Mouse (Mus musculus): Measurements from ENCODE around the gene Tmem184b. TPM values are rescaled to one million over a fixed set of nuclear protein-coding genes. Genes with fewer than 3 reads are reported as not detected.

The Tmem184b gene
- polyA plus RNA-seq, 1 experiment, result 110 TPM

GRCm38 (mm10) chr15:79348651-79349050 is 54.7 kb downstream of the Tmem184b start:
- TF ChIP-seq MYOD1 (IDR thresholded peaks at IDR 0.05; ENCODE audit: control insufficient read depth in 1 of 3, insufficient read length in 2 of 3, low read depth in 2 of 3) (no peak), E2F4 (IDR thresholded peaks at IDR 0.05; ENCODE audit: insufficient read depth) (no peak), REST (IDR thresholded peaks at IDR 0.05; ENCODE audit: insufficient read depth, insufficient read length) (no peak)
- H3K36me3 ChIP-seq (ENCODE audit: control insufficient read depth, insufficient read depth), result no peaks in the 10 kb centered on the region
- H3ac ChIP-seq (ENCODE audit: control insufficient read depth, insufficient read length), result no peak overlapping the region
- H3K27me3 ChIP-seq (ENCODE audit: control insufficient read depth, insufficient read depth, insufficient read length), result no peaks in the 10 kb centered on the region
- peak overlapping the region; percentile 63 for H3K4me3 ChIP-seq
- H3K79me2 ChIP-seq (ENCODE audit: control insufficient read depth, insufficient read depth), result no peaks in the 10 kb centered on the region
- H3K4me2 ChIP-seq (ENCODE audit: low read depth), result peak overlapping the region; percentile 90

GRCm38 (mm10) chr15:79347845-79348506 is 55.4 kb downstream of the Tmem184b start:
- peak overlapping the region; percentile 90 for H3K4me2 ChIP-seq (ENCODE audit: low read depth)
- no peaks in the 10 kb centered on the region for H3K27me3 ChIP-seq (ENCODE audit: control insufficient read depth, insufficient read depth, insufficient read length)
- H3ac ChIP-seq (ENCODE audit: control insufficient read depth, insufficient read length), result peak overlapping the region; percentile 50
- no peaks in the 10 kb centered on the region for H3K79me2 ChIP-seq (ENCODE audit: control insufficient read depth, insufficient read depth)
- H3K4me3 ChIP-seq, result peak overlapping the region; percentile 63
- TF ChIP-seq MYOG (IDR thresholded peaks at IDR 0.05; ENCODE audit: control insufficient read depth in 1 of 3, insufficient read depth in 1 of 3, insufficient read length in 2 of 3, low read depth in 2 of 3) (peak in 1 of 3 experiments; percentile 9), E2F4 (IDR thresholded peaks at IDR 0.05; ENCODE audit: insufficient read depth) (no peak), MYOD1 (IDR thresholded peaks at IDR 0.05; ENCODE audit: control insufficient read depth in 1 of 3, insufficient read length in 2 of 3, low read depth in 2 of 3) (peak in 1 of 3 experiments; percentile 21), TCF3 (IDR thresholded peaks at IDR 0.05; ENCODE audit: insufficient read length, low read depth) (no peak), USF1 (IDR thresholded peaks at IDR 0.05; ENCODE audit: low read depth) (peak; percentile 39)
- H3K36me3 ChIP-seq (ENCODE audit: control insufficient read depth, insufficient read depth), result no peaks in the 10 kb centered on the region

GRCm38 (mm10) chr15:79347165-79347844 is 56.1 kb downstream of the Tmem184b start:
- no peak for TF ChIP-seq POLR2AphosphoS2 (IDR thresholded peaks at IDR 0.05; ENCODE audit: insufficient read length, low read depth)
- peak; percentile 59 for TF ChIP-seq POLR2A (IDR thresholded peaks at IDR 0.05; ENCODE audit: insufficient read length, low read depth)
- TF ChIP-seq MAX (IDR thresholded peaks at IDR 0.05; ENCODE audit: low read depth), result no peak
- TF ChIP-seq E2F4 (IDR thresholded peaks at IDR 0.05; ENCODE audit: insufficient read depth), result no peak
- peak; percentile 33 for TF ChIP-seq USF1 (IDR thresholded peaks at IDR 0.05; ENCODE audit: low read depth)
- no peak for TF ChIP-seq REST (IDR thresholded peaks at IDR 0.05; ENCODE audit: insufficient read depth, insufficient read length)
- no peak for TF ChIP-seq TCF12 (IDR thresholded peaks at IDR 0.05; ENCODE audit: insufficient read depth, poor library complexity, severe bottlenecking)
- TF ChIP-seq SRF (IDR thresholded peaks at IDR 0.05; ENCODE audit: control insufficient read depth, insufficient read length, low read depth), result no peak
- TF ChIP-seq TCF3 (IDR thresholded peaks at IDR 0.05; ENCODE audit: insufficient read length, low read depth), result no peak
- peak in 1 of 3 experiments; percentile 38 for TF ChIP-seq MYOG (IDR thresholded peaks at IDR 0.05; ENCODE audit: control insufficient read depth in 1 of 3, insufficient read depth in 1 of 3, insufficient read length in 2 of 3, low read depth in 2 of 3)
- TF ChIP-seq MYOD1 (IDR thresholded peaks at IDR 0.05; ENCODE audit: control insufficient read depth in 1 of 3, insufficient read length in 2 of 3, low read depth in 2 of 3), result peak in 1 of 3 experiments; percentile 27
- TF ChIP-seq CEBPB (IDR thresholded peaks at IDR 0.05; ENCODE audit: insufficient read depth, poor library complexity, severe bottlenecking), result no peak
- Histone ChIP-seq H3ac (ENCODE audit: control insufficient read depth, insufficient read length) (peak overlapping the region; percentile 50), H3K79me2 (ENCODE audit: control insufficient read depth, insufficient read depth) (no peaks in the 10 kb centered on the region), H3K4me2 (ENCODE audit: low read depth) (peak overlapping the region; percentile 90), H3K36me3 (ENCODE audit: control insufficient read depth, insufficient read depth) (no peaks in the 10 kb centered on the region), H3K27me3 (ENCODE audit: control insufficient read depth, insufficient read depth, insufficient read length) (no peaks in the 10 kb centered on the region), H3K4me3 (peak overlapping the region; percentile 63)

GRCm38 (mm10) chr15:79346051-79346793 is 57.1 kb downstream of the Tmem184b start, which contains the start of gene Maff:
Gene Maff (plus strand): TSS chr15:79346621.
- TF ChIP-seq E2F4 (IDR thresholded peaks at IDR 0.05; ENCODE audit: insufficient read depth) (no peak), CEBPB (IDR thresholded peaks at IDR 0.05; ENCODE audit: insufficient read depth, poor library complexity, severe bottlenecking) (peak; percentile 69)

GRCm38 (mm10) chr15:79344627-79345026 is 58.7 kb downstream of the Tmem184b start:
- no peak overlapping the region for H3K4me3 ChIP-seq
- no peaks in the 10 kb centered on the region for H3K36me3 ChIP-seq (ENCODE audit: control insufficient read depth, insufficient read depth)
- H3K27me3 ChIP-seq (ENCODE audit: control insufficient read depth, insufficient read depth, insufficient read length), result no peaks in the 10 kb centered on the region
- TF ChIP-seq POLR2A (IDR thresholded peaks at IDR 0.05; ENCODE audit: insufficient read length, low read depth), result no peak
- H3K79me2 ChIP-seq (ENCODE audit: control insufficient read depth, insufficient read depth), result no peaks in the 10 kb centered on the region
- H3K4me2 ChIP-seq (ENCODE audit: low read depth), result no peak overlapping the region
- H3ac ChIP-seq (ENCODE audit: control insufficient read depth, insufficient read length), result no peak overlapping the region

More at GRCm38 (mm10) chr15:79346051-79346793, 57.1 kb downstream of the Tmem184b start, which contains the start of gene Maff:
- H3K36me3 ChIP-seq (ENCODE audit: control insufficient read depth, insufficient read depth), result no peaks in the 10 kb centered on the region
- no peaks in the 10 kb centered on the region for H3K27me3 ChIP-seq (ENCODE audit: control insufficient read depth, insufficient read depth, insufficient read length)
- H3K4me3 ChIP-seq, result peak within 1 kb of the TSS; percentile 63
- H3ac ChIP-seq (ENCODE audit: control insufficient read depth, insufficient read length), result peak within 1 kb of the TSS; percentile 50
- peak within 1 kb of the TSS; percentile 90 for H3K4me2 ChIP-seq (ENCODE audit: low read depth)
- H3K79me2 ChIP-seq (ENCODE audit: control insufficient read depth, insufficient read depth), result no peaks in the 10 kb centered on the region

All from myocyte (in vitro differentiated cells).